Mouse (Mus musculus): ENCODE results near the gene Pycr1. TPM values are rescaled to one million over a fixed set of nuclear protein-coding genes. Genes with fewer than 3 reads are reported as not detected.

Gene Pycr1
- total RNA-seq, 2 experiments from 2014 or later: 3.5 to 3.8 TPM

DNA sequence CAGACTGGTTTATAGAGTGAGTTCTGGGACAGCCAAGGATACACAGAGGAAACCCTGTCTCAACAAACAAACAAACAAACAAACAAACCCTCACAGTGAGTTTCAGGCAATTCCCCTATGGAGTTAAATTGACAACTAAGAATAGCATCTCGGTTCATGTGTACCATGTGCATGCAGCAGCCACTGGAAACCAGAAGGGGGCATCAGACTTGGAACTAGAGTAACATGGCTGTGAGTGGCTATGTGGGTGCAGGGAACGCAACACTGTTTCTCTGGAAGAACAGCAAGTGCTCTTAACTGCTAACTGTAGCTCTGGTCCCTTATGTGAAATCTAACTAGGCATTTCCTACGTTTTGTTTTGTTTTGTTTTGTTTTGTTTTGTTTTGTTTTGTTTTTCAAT is 8.3 kb upstream of the Pycr1 start:
- no peak for DNase-seq
- peak; percentile 49 for TF ChIP-seq CTCF (IDR thresholded peaks at IDR 0.05)
- intact Hi-C loops (cut with DNase I): loop anchor here (10.0 kb wide), 1 partner anchor 123 kb away; no protein-coding TSS in a partner anchor
- Histone ChIP-seq H3K27ac (no peak overlapping the region), H3K4me3 (no peak overlapping the region)

DNA sequence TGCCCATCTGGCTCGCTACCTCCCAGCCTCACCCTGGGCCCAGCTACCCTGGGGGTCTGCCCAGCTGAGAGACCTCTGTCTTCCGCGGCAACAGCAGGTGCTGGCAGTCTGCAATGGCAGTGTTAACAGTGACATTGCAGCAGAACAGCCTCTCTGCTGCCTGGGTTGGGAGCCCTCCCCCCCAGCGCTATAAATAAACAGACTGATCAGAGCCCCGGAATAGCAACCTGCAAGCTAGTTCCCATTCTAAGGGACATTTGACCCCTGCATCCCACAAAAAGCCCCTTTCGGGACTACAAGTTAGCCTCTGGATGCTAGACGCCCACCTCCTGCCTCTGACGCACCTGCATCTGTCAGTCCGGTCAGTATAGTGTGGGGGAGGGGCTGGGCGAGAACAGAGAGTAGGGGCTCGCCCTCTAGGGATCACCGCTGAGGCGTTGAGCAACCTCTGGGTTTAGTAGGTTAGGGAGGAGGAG is 4.5 kb upstream of the Pycr1 start, which contains the start of gene Myadml2:
Gene Myadml2, minus strand, starts transcription at position 158 of the 476 bp plus-strand sequence.
- intact Hi-C loops (cut with DNase I): no loop called here
- H3K27ac ChIP-seq: peak within 1 kb of the TSS; percentile 99
- H3K4me3 ChIP-seq: peak within 1 kb of the TSS; percentile 76
- peak; percentile 84 for DNase-seq
- TF ChIP-seq CTCF (IDR thresholded peaks at IDR 0.05): 0 out of 2 replicates have a peak, but pooled peaks have one; percentile 10

DNA sequence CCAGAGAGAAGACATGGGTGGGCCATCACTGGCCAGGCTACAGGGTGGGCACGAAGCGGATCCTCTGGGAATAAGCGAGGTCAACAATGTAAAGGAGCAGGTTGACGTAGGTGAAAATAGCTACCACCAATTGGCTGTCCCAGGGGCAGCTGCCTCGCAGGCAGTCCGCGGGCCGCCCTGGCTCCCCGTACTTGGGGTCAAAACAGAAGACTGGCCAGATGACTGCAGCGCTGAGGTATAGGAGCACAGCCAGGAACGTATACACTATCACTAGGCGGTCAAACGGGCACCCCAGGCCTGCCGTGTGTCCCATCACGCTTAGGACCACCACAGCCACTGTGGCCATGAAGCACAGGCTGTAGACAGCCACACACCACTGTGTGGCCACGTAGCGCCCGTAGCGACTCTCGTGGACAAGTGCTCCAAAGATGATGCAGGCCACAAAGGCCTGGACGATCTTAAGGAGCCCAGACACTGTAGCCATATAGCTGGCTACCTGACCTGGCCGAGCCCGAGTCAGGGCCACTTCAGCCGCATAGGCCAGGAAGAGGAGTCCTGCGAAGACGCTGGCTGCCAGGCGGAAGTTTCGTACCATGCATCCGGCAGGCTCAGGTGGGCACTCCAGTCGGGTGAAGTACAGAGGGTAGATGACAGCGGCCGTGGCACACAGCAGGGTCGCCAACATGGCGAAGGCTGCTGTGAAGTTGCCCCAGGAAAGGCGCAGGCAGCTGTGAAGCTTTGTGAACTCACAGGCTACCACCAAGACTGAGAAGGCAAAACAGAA is 3.7 kb upstream of the Pycr1 start:
- DNase-seq: peak; percentile 56
- intact Hi-C loops (cut with DNase I): no loop called here
- no peak for TF ChIP-seq CTCF (IDR thresholded peaks at IDR 0.05)
- Histone ChIP-seq H3K4me3 (peak overlapping the region; percentile 76), H3K27ac (peak overlapping the region; percentile 99)

DNA sequence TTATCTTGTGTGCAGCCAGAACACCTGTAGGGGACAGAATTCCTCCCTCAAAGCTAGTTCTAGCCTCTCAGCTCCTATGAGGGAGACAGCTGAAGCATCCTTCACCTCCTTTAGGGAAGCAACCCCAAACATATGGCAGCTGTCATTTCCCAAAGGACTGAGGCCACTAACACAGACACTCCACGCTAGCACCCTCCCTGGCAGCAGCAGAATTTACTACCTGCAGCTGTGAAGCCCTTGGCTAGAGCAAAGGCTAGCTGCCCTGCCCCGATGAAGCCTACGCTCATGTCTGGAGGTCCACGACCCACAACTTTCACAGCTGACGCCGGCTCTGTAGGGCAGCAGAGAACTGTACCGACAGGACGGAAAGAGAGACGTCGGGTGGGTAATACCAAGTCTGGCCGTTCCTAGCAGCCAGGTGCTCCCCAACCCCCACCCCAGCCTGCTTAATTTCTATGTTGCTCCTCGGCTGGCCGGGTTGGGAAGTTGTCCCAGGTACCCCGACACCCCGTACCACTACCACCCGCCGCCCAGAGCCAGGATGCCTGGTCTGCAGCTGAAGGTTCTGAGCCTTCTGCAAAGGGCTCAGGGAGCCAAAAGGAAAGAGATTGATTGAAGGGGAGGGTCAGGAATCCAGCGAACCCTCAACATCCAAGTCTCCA is 499 bp downstream of the Pycr1 start:
- peak overlapping the region; percentile 76 for H3K4me3 ChIP-seq
- TF ChIP-seq CTCF (IDR thresholded peaks at IDR 0.05): no peak
- intact Hi-C loops (cut with DNase I): no loop called here
- peak overlapping the region; percentile 85 for H3K27ac ChIP-seq
- peak; percentile 54 for DNase-seq

DNA sequence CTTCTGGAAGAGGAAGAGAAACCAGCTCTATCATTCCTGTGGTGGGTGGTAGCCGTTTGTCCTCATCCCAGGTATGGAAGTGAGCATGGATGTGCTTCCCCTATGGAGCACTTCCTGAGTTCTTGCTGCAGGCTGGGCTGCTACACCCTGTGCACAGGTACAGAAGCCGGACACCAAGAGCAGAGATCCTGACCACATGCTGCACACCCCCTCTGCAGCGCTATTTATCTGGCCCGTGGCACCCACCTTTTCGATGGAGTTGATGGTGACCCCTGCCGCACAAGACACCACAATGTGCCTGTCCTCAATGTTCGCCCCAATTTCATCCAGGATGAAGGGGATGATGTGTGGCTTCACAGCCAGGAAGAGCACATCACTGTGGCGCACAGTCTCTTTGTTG is 1.7 kb downstream of the Pycr1 start:
- H3K27ac ChIP-seq: no peak overlapping the region
- no peak for DNase-seq

DNA sequence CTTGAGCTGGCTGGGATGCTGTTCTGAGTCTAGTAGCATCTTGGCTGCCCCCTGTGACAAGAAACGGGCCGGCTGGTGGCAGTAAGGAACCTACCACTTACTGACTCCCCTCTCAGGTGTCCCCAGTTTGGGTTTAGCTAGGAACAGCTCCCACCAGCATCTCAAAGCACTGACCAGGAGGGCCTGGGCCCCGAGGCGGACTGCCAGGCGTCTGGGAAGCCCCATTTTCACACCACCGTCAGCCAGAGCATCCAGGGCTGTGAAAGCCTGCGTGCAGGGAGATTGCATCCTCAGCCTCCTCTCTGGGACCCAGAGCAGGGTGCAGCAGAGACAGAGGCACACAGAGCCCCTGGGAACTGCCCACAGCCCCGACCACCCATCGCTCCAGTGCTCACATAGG is 2.3 kb downstream of the Pycr1 start:
- intact Hi-C loops (cut with DNase I): no loop called here
- TF ChIP-seq CTCF (IDR thresholded peaks at IDR 0.05): no peak
- no peak for DNase-seq
- Histone ChIP-seq H3K27ac (no peak overlapping the region), H3K4me3 (no peak overlapping the region)

More for the DNA sequence above, 1.7 kb downstream of the Pycr1 start:
- intact Hi-C loops (cut with DNase I): no loop called here
- H3K4me3 ChIP-seq: no peak overlapping the region
- TF ChIP-seq CTCF (IDR thresholded peaks at IDR 0.05): no peak

DNA sequence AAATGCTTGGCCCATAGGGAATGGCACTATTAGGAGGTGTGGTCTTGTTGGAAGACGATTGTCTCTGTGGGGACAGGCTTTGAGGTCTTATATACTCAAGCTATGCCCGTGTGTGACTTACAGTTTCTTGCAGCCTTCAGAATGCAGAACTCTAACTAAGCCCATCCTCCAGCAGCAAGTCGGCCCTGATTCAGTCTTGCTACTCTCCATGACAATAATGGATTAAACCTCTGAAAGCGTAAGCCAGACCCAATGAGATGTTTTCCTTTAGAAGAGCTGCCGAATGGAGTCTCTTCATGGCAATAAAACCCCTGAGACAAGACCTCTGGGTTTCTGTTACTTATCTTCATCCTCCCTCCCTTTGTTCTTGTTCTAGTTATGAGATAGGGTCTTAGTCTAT is 8.8 kb downstream of the Pycr1 start:
- intact Hi-C loops (cut with DNase I): no loop called here
- DNase-seq: no peak
- no peak for TF ChIP-seq CTCF (IDR thresholded peaks at IDR 0.05)
- no peak overlapping the region for H3K4me3 ChIP-seq
- no peak overlapping the region for H3K27ac ChIP-seq

DNA sequence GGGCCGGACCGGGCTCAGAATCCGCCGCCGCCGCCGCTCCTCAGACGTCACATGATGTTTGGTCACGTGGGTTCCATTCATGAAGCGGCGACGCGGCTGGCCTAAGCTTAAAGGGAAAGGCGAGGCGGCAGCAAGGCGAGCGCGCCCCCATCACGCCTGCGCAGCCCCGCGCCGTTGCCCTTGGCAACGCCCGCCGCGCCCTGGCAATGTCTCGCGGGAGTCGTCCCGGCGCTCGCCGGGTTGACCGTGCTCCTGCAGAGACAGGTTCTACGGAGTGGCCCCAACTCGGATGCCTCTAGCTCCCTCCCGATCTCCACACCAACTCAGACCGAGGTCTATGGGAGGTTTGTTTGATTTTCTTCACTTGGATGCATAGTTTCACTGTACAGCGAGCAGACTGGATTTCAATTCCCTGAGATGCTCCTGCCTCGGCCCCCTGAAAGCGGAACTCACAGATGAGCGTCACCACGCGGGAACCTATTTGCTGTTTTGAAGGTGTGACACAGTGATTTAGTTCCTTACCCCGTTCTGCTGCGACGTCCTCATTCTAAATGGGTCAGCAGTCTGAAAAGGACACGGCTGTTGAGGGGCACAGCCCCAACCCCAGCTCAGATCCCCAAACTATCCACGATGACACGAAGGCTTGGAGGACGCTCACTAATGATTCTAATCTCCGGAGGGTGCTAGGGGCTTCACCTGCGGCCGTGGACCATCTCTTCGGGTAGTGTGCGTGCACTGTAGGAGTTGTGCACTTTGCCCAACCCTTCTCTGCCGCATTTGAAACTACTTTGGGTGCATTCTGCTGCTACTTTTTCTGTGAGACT is 9.8 kb downstream of the Pycr1 start, which contains the start of gene Mafg:
Gene Mafg, minus strand, starts transcription at position 81 of the 824 bp plus-strand sequence.
- Histone ChIP-seq H3K4me3 (peak within 1 kb of the TSS; percentile 96), H3K27ac (peak within 1 kb of the TSS; percentile 98)
- DNase-seq: peak; percentile 95
- no peak for TF ChIP-seq CTCF (IDR thresholded peaks at IDR 0.05)
- intact Hi-C loops (cut with DNase I): no loop called here

DNA sequence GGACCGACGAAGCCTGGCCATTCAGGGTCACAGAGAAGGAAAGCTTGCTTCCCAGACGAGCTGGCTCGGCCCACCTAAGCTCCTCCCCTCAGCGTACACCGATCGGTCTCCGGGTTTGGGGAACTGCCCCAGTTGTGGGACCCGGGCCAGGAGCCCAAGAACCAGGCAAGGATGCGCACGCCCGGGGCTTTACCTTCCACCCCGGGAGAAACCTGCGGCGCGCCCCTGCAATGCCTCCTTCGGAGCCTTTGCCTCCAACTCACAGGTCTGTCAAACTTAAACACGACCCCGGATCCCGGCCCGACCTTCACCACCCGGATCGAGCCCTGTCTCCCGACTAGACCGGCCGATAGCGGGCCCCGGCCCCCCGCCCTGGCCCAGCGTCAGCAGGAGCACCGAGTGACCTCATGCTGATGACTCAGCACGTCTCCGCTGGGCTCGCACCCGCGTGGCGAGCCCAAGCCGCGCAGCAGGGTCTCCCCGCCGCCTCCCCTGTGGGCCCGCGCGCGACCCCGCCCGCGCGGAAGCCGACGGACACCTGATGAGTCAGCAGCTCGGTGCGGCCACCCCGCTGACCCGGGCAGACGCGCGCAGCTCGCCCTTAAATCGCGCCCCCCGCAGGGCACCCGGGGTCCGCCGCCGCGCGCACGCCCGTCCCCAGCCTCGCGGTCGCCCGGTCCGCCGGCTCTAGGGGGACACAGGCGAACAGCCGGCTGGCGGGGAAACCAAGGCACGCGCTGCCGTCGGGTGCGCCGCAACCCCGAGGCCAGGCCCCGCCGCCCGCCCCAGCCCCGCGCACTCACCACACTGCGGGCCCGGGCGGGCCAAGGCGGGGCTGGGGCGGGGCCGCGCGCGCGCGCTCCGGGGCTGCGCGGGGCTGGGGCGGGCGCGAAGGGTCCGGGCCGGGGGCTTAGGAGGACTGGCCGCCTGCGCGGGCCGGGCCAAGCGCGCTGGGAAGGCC is 10.7 kb downstream of the Pycr1 start:
- TF ChIP-seq CTCF (IDR thresholded peaks at IDR 0.05): peak; percentile 16; the same call in 1 of the 2 replicates
- intact Hi-C loops (cut with DNase I): no loop called here
- peak; percentile 91 for DNase-seq
- Histone ChIP-seq H3K4me3 (peak overlapping the region; percentile 96), H3K27ac (peak overlapping the region; percentile 98)

DNA sequence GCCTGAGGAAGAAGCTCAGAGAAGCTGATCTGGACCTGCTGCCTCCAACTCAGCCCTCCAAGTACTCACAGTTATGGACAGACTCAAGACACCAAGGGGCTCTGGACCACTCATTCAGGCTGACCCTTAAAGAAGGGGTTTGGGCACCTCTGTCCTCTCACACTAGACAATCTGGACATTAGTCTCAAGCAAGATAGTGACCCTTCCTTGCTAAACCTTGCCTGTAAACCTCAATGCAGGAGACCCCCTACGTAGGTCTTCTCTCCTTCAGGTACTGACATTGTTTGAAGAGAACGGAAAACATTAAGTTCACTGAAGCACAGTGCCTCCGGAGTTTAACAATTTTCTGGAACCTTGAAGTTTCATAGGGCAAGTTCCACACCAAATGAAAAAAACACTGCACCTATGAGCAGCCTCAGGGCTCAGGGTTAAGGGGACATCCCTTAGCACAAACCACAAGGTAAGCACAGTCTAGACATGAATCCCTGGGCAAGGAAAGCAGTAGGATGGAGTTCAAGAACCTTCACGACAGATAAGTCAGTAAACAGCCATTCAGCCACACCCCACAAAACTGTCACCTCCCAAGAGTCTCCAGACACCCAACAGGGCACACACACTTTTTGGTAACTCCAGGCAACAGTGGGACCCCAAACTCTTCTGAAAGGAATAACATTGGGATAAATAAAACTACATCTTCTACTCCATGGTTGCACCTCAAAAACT is 11.7 kb downstream of the Pycr1 start:
- no peak for DNase-seq
- H3K27ac ChIP-seq: peak overlapping the region; percentile 98
- H3K4me3 ChIP-seq: peak overlapping the region; percentile 96
- TF ChIP-seq CTCF (IDR thresholded peaks at IDR 0.05): no peak
- intact Hi-C loops (cut with DNase I): no loop called here

Measured in gastrocnemius, adult 2 months (tissue).